Mouse (Mus musculus) spleen, adult 2 months (tissue): ENCODE measurements around the gene Slit3. TPM values are rescaled to one million over a fixed set of nuclear protein-coding genes. Genes with fewer than 3 reads are reported as not detected.
A peak's percentile ranks its signal among the peaks of the same experiment; 100 is the strongest.

Source experiments
- DNase-seq, 2 experiments: peaks; one replicate each; pipeline versions ENCODE4 v3.0.0 to v3.0.0-alpha.2; 2012 to 2021; ENCODE audit warnings: low spot score in 2 of 2, low read depth in 1 of 2
- H3K27ac ChIP-seq: fragments of 200-500 bp; 2 replicates; pipeline ENCODE4 v1.5.1; 2012; ENCODE audit warnings: low read length, inconsistent platforms; ENCODE audit not compliant: insufficient read depth
- H3K27me3 ChIP-seq: fragments of 200-500 bp; 2 replicates; pipeline ENCODE4 v1.6.1; 2012; ENCODE audit warnings: mild to moderate bottlenecking, moderate library complexity, low read length, inconsistent platforms; ENCODE audit not compliant: control insufficient read depth, insufficient read depth
- H3K36me3 ChIP-seq: fragments of 200-500 bp; 2 replicates; pipeline ENCODE4 v1.6.1; 2012; ENCODE audit warnings: mild to moderate bottlenecking, low read length, inconsistent platforms; ENCODE audit not compliant: control insufficient read depth, insufficient read depth
- H3K4me1 ChIP-seq: fragments of 200-500 bp; 2 replicates; pipeline ENCODE4 v1.6.1; 2011; ENCODE audit warnings: inconsistent platforms; ENCODE audit not compliant: control insufficient read depth, insufficient read depth, insufficient read length
- H3K4me3 ChIP-seq: fragments of 200-500 bp; 2 replicates; pipeline ENCODE4 v1.5.1; 2011; ENCODE audit warnings: mild to moderate bottlenecking, inconsistent platforms; ENCODE audit not compliant: insufficient read depth, insufficient read length; ENCODE audit errors: extremely low read depth
- CTCF ChIP-seq: fragments of 200-500 bp; IDR thresholded peaks from 2 replicates; pipeline ENCODE4 v1.5.1; 2011; ENCODE audit warnings: mild to moderate bottlenecking, inconsistent platforms; ENCODE audit not compliant: insufficient read depth, insufficient read length, insufficient replicate concordance; ENCODE audit errors: extremely low read depth
- POLR2A ChIP-seq: fragments of 200-500 bp; IDR thresholded peaks from 2 replicates; pipeline ENCODE4 v1.6.1; 2011; ENCODE audit warnings: low read depth, low read length, inconsistent platforms
- WGBS: fragments of 180-500 bp; shearing (Covaris S2); methylation state at CpG from one replicate; pipeline ENCODE4 v1.1.7; 2018; 5-methylcytosine and 5-hydroxymethylcytosine counted together
- polyA plus RNA-seq: library from polyadenylated mRNA; depleted of rRNA; stranded (reverse); fragments of >200 nt; gene quantifications from 2 replicates; pipeline ENCODE4 v1.2.3, GENCODE M21; 2012; rRNA removed

The Slit3 gene
- polyA plus RNA-seq: 6.6 and 9.5 TPM in 2 replicates

DNA sequence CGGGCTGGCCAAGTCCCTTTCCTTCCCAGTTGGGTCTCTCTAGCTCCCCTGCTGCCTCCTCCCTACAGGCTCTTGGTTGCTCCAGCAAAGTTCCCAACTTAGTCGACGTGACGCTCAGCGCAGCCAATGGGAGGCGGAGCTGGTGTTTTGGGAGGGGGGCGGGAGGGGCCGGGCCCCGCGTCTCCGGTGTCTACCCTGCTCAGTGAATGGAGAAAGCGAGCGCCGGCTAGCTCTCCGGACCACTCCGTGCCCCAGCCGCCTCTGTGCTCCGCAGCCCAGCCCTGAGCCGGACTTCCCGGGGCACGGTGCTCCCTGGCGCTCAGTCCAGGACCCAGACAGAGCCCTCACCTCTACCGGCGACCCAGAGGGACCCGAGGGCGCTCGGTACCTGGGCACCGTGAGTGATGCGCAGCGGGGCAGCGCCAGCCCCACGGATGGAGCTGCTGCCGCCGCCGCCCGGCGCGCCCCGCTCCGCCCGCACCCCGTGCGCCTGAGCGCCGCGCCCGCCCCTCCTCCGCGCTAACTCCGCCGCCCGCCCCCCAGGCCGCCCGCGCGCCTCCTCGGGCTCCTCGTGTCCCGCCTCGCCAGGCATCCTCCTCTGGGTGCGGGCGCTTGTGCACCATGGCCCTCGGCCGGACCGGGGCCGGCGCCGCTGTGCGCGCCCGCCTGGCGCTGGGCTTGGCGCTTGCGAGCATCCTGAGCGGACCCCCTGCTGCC lies at the start of gene Slit3:
Slit3 (plus strand) TSS at position 331 of the 717 bp plus-strand sequence.
- no peak within 1 kb of the TSS for H3K27ac ChIP-seq
- H3K27me3 ChIP-seq: peaks cover 9% of the 10 kb centered on the region
- peak within 1 kb of the TSS; percentile 22; the same call in 1 of the 2 replicates for H3K4me3 ChIP-seq
- WGBS: 4% methylated on average over 56 of the region's 75 CpGs
- no peak for TF ChIP-seq CTCF
- no peak for TF ChIP-seq POLR2A
- no peaks in the 10 kb centered on the region for H3K36me3 ChIP-seq
- H3K4me1 ChIP-seq: no peaks in the 10 kb centered on the region
- no peak for DNase-seq

DNA sequence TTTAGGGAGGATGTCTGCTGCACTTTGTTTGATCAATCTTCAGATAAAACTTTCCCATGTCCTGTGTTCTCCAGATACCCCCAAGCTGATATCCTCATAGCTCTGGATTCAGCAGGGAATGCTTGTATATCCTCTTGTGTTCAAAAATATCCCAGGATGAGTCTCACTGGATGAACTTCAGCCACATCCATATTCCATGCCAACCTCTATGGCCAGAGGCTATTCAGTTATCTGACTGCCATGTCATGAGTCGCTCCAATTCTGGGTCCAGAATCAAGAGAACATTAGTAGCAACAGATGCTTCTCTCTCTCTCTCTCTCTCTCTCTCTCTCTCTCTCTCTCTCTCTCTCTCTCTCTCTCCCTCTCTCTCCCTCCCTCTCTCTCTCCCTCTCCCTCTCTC lies 49.6 kb upstream of the Slit3 start:
- no peak overlapping the region for H3K27ac ChIP-seq
- DNase-seq: no peak
- H3K36me3 ChIP-seq: no peaks in the 10 kb centered on the region
- no peaks in the 10 kb centered on the region for H3K27me3 ChIP-seq
- H3K4me3 ChIP-seq: no peak overlapping the region
- TF ChIP-seq POLR2A (no peak), CTCF (no peak)
- no peaks in the 10 kb centered on the region for H3K4me1 ChIP-seq
- whole genome bisulfite sequencing: 100% methylated on average over 1 of the region's 1 CpGs

DNA sequence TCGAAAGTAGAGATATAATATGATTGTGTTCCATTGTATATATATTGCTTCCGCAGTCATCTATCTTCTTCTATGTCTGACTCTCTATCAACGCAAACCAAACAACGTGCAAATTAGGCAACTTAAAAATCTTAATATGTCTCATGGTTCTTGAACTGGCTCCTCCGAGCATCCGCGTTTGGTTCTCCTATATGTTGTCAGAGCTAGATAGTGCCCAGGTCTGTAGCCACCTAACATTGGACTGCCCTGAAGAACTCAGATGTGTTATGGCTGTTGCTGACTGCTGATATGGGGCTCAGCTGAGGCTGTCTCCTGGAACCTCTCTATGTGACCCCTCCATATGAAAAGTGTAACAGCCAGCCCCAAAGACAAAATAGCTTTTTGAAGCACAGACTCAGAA lies 45.6 kb upstream of the Slit3 start:
- Histone ChIP-seq H3K36me3 (no peaks in the 10 kb centered on the region), H3K4me3 (no peak overlapping the region), H3K27ac (no peak overlapping the region), H3K4me1 (no peaks in the 10 kb centered on the region), H3K27me3 (no peaks in the 10 kb centered on the region)
- 94% methylated on average over 7 of the region's 7 CpGs for WGBS
- no peak for DNase-seq
- no peak for TF ChIP-seq POLR2A
- no peak for TF ChIP-seq CTCF

DNA sequence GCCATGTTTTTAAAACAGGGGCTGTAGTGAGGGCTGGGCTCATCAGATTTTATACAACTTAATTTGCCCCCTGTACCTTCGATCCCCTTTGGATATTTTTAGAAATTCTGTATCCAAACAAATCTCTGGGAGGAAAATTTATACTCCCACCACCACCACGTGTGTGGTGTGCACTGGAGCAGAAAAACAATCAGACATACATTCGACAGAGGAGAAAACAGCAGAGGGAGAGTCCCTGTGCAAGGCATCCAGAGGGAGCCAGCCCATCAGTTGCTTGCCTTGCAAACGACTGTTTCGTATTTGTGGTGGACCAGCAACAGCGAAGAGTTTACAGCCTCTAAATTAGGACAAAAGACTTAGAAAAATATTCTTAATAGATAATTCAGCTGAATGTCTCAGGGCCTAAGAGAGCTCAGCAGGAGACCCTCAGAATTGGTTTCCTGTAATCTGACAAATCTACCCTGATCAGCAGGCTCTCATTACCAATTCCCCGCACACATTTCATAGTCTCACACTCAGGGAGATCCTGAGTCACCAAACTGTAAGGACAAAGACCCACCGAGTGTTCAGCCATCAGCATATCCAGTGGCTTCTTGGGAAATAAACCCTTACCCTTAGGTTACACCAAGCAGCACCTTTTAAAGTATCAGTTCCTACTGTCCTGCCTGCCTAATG lies 40.4 kb upstream of the Slit3 start:
- no peak for DNase-seq
- Histone ChIP-seq H3K27ac (no peak overlapping the region), H3K4me1 (no peaks in the 10 kb centered on the region), H3K27me3 (no peaks in the 10 kb centered on the region), H3K36me3 (no peaks in the 10 kb centered on the region), H3K4me3 (no peak overlapping the region)
- WGBS: 71% methylated on average over 8 of the region's 8 CpGs
- TF ChIP-seq POLR2A (no peak), CTCF (no peak)

DNA sequence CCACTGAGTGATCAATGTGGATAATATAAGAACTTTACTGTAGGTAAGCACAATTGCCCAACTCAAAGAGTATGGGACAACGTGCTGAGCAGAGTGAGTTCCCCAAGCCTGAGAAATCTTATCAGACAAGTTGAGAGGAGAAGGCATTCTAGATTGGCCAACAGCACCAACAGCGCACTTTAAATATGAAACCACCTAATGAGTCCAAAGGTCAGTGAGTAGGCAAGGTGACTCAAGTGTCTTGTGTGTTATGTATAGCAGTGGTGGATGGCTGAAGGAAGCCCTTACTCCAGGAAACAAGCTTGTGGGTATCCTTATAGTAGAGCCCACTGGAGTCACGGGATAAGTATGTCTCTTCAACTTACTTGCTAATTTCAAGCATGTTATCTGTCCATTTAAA lies 38.7 kb upstream of the Slit3 start:
- WGBS: 85% methylated on average over 3 of the region's 3 CpGs
- H3K4me3 ChIP-seq: no peak overlapping the region
- H3K27ac ChIP-seq: no peak overlapping the region
- no peak for DNase-seq
- H3K36me3 ChIP-seq: no peaks in the 10 kb centered on the region
- TF ChIP-seq POLR2A (no peak), CTCF (no peak)
- no peaks in the 10 kb centered on the region for H3K4me1 ChIP-seq
- H3K27me3 ChIP-seq: no peaks in the 10 kb centered on the region

DNA sequence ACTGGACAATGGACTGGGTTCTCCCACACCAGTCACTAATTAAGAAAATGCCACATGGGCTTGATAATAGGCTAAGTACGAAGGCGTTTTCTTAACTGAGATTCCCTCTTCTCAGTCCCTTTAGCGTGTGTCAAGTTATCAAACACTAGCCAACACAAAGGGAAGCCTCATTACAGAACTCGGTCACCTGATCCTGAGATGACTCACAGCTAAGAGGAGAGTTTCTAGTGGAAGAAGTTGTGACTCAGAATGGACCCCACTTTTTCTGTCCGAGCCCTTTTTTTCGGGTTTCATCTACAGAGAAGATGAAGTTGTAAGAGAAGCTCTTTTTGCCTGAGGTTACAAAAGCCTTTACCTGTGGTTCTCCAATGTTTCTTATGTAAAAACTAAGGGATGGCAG lies 38.0 kb upstream of the Slit3 start:
- WGBS: 69% methylated on average over 6 of the region's 6 CpGs
- Histone ChIP-seq H3K27me3 (no peaks in the 10 kb centered on the region), H3K27ac (no peak overlapping the region), H3K4me3 (no peak overlapping the region), H3K36me3 (no peaks in the 10 kb centered on the region), H3K4me1 (peaks cover 4% of the 10 kb centered on the region)
- TF ChIP-seq POLR2A: no peak
- TF ChIP-seq CTCF: no peak
- DNase-seq: no peak

DNA sequence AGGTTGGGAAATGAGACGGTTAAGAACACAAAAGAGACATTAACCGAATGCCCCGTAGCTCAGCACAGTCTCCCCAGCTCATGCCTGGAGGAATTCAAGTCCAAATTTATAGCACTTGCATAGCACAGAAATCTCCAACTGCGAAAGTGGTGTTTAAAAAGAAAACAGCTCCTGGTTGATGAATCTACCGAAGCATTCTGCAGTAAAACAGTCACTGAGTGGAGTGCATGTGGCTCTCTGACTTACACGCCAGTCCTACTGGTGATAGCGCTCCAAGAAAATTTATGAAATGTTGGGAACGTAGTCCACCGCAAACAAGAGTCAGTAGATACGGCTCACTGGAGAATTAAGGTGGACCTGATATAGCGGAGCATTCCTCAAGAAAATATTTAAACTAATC lies 35.7 kb upstream of the Slit3 start:
- WGBS: 87% methylated on average over 11 of the region's 11 CpGs
- peaks cover 9% of the 10 kb centered on the region for H3K4me1 ChIP-seq
- H3K4me3 ChIP-seq: no peak overlapping the region
- H3K27me3 ChIP-seq: no peaks in the 10 kb centered on the region
- DNase-seq: no peak
- no peaks in the 10 kb centered on the region for H3K36me3 ChIP-seq
- no peak for TF ChIP-seq CTCF
- no peak for TF ChIP-seq POLR2A
- H3K27ac ChIP-seq: no peak overlapping the region
